Mouse (Mus musculus) CH12.LX (cell line): Measurements from ENCODE around the gene Kdm5b.

Source experiments
- CTCF ChIP-seq, 2 experiments: IDR thresholded peaks in 1 of 2; conservative IDR thresholded peaks in 1 of 2; 2 replicates each; pipeline ENCODE4 v1.5.1; 2011 to 2012; ENCODE audit warnings: low read depth in 2 of 2, low read length in 2 of 2, improper control_type of control experiment in 1 of 2, inconsistent platforms in 1 of 2, mild to moderate bottlenecking in 1 of 2, moderate library complexity in 1 of 2
- POLR2A ChIP-seq: IDR thresholded peaks from 2 replicates; pipeline ENCODE4 v1.6.1; 2011; ENCODE audit warnings: low read depth, mild to moderate bottlenecking, improper control_type of control experiment, low read length
- RAD21 ChIP-seq: IDR thresholded peaks from 2 replicates; pipeline ENCODE4 v1.6.1; 2011; ENCODE audit warnings: low read depth, mild to moderate bottlenecking, low read length, improper control_type of control experiment, moderate library complexity
- SIN3A ChIP-seq: IDR thresholded peaks from 2 replicates; pipeline ENCODE4 v1.6.1; 2012; ENCODE audit warnings: low read length, improper control_type of control experiment, inconsistent platforms
- TBP ChIP-seq: conservative IDR thresholded peaks from 2 replicates; pipeline ENCODE4 v1.6.1; 2011; ENCODE audit warnings: low read depth, low read length, improper control_type of control experiment

- TF ChIP-seq CTCF (conservative IDR thresholded peaks at IDR 0.05 in 1 of 2, IDR thresholded peaks at IDR 0.05 in 1 of 2; ENCODE audit: low read depth in 2 of 2, low read length in 2 of 2) (no peak), POLR2A (no peak), TBP (no peak), RAD21 (no peak), SIN3A (no peak)
These were observed 93.8 kb downstream of the Kdm5b start for GRCm38 (mm10) chr1:134653603-134654257.
